Mouse (Mus musculus): ENCODE measurements around the gene Zfp111. TPM values are rescaled to one million over a fixed set of nuclear protein-coding genes. Genes with fewer than 3 reads are reported as not detected.

Gene Zfp111
- total RNA-seq, 2 experiments from 2014 or later = 12.7 to 13.5 TPM

DNA sequence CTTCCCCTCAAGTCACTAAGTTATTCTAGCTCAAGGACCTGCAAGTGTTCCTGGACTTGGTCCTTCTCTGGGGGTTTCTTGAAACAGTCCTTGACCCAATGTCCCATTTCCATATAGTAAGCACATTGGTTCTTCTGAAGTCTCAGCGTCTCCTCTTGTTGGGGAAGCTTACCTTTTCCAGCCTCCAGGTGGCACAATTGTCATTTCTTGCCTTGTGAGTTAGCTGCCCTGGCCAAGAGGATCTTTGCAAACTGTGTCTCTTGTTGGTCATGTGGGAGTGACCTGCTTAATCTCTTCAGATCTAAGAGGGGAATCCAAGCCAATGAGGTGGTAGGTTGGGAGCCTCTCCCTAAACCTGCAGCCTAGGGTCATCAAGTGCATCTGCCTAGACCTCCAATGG lies 58.0 kb downstream of the Zfp111 start:
- DNase-seq (ENCODE audit: low spot score in 2 of 2) = no peak

Other genes starting within 250 kb of the Zfp111 start
- gene Vmn1r181, start 236.8 kb downstream of the Zfp111 start, total RNA-seq (2021) = not detected
- not detected for gene V1rd19, start 209.8 kb downstream of the Zfp111 start, total RNA-seq (2021)
- not detected for gene Vmn1r183, start 158.2 kb downstream of the Zfp111 start, total RNA-seq (2021)
- 10 to 100 TPM; 61.0 to 67.4 TPM for gene Zfp180, start 129.5 kb downstream of the Zfp111 start, total RNA-seq (2021)
- 10 to 100 TPM; 11.2 to 11.8 TPM for gene Zfp112, start 99.1 kb downstream of the Zfp111 start, total RNA-seq (2021)
- gene Zfp235, start 77.3 kb downstream of the Zfp111 start, total RNA-seq (2021) = 10 to 100 TPM; 22.2 to 22.8 TPM
- 1 to 10 TPM; 3.2 to 3.7 TPM for gene Zfp114, start 36.4 kb downstream of the Zfp111 start, total RNA-seq (2021)
- 10 to 100 TPM; 10.2 to 12.1 TPM for gene Zfp109, start 26.1 kb upstream of the Zfp111 start, total RNA-seq (2021)
- gene Zfp108, start 43.4 kb upstream of the Zfp111 start, total RNA-seq (2021) = 1 to 10 TPM; 7.7 to 8.4 TPM
- 10 to 100 TPM; 11.6 to 12.7 TPM for gene Zfp93, start 59.0 kb upstream of the Zfp111 start, total RNA-seq (2021)
- gene Zfp61, start 89.8 kb upstream of the Zfp111 start, total RNA-seq (2021) = 10 to 100 TPM; 19.7 to 21.9 TPM
- gene Zfp94, start 105.2 kb upstream of the Zfp111 start, total RNA-seq (2021) = 10 to 100 TPM; 12.2 to 14.1 TPM
- not detected for gene Tescl, start 122.5 kb upstream of the Zfp111 start, total RNA-seq (2021)
- not detected for gene Lypd5, start 137.8 kb upstream of the Zfp111 start, total RNA-seq (2021)
- under 1 TPM; 0.19 to 0.45 TPM for gene Kcnn4, start 158.8 kb upstream of the Zfp111 start, total RNA-seq (2021)
- gene Smg9, start 188.2 kb upstream of the Zfp111 start, total RNA-seq (2021) = 10 to 100 TPM; 40.2 to 43.0 TPM
- under 1 TPM in 1 of 2 experiments, not detected in 1; 0.37 TPM for gene Irgc1, start 240.9 kb upstream of the Zfp111 start, total RNA-seq (2021)